Mouse (Mus musculus): Measurements from ENCODE around the gene Nup155. TPM values are rescaled to one million over a fixed set of nuclear protein-coding genes. Genes with fewer than 3 reads are reported as not detected.
"Not testable (repeated sequence)": the region's sequence is repeated elsewhere in the genome, so short reads cannot be mapped to it uniquely, and the experiment has no call there.

The Nup155 gene
- polyA plus RNA-seq (2015; fragmentation: Nextera tagmentation; extraction: Ambion mirVana): 8.0 and 10.4 TPM in 2 replicates

DNA sequence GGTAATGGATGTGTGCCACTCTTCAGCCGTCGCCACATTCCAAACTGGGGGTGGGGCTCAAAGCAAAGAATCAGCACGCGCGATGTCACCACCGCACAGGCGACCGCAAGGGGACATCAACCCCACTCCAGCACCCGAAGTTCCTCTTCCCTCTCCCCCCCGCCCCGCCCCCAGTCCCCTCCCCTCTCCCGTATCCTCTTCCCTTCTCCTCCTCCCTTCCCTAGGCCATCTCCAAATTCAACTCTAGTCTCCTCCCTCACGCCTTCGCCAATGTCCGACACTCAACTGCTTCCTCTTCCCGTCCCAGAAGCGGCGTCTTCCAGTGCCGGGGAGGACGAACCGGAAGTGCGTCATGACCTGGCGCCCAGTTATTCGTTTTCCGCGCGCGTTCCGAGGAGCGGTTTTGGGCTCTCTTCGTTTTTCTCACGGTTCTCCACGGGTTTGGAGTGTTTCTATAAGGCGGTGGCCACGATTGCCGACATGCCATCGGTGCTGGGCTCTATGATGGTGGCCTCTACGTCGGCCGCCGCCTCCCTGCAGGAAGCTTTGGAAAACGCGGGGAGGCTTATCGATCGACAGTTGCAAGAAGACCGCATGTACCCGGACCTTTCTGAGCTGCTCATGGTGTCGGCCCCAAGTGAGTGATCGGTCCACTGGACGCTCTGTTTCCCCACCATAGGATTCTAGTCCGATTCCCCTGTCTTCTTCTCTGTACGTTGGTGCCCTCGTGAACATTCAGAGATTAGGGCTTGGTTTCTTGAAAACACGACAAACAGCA, at the start of gene Nup155:
TSS of gene Nup155 (plus strand) at position 308 of the 778 bp plus-strand sequence.
- Histone ChIP-seq H3K4me2 (peak within 1 kb of the TSS; percentile 86), H3K27me3 (replicated peaks) (no peaks in the 10 kb centered on the region), H3K4me1 (peaks cover 33% of the 10 kb centered on the region), H3K36me3 (peaks cover 15% of the 10 kb centered on the region), H3K9me3 (replicated peaks) (no peaks in the 10 kb centered on the region), H3K4me3 (replicated peaks) (peak within 1 kb of the TSS; percentile 67), H3K9ac (replicated peaks) (peak within 1 kb of the TSS; percentile 61), H3K27ac (replicated peaks) (peak within 1 kb of the TSS; percentile 85)
- under 1% methylated on average over 52 of the region's 54 CpGs for WGBS
- peak; percentile 98 for ATAC-seq (ENCODE audit: low FRiP score)

GRCm38 (mm10) chr15:8065221-8065620, 43.9 kb upstream of the Nup155 start:
- WGBS: 83% methylated on average over 6 of the region's 6 CpGs
- Histone ChIP-seq H3K36me3 (peaks cover 30% of the 10 kb centered on the region), H3K9ac (replicated peaks) (no peak overlapping the region), H3K4me2 (no peak overlapping the region), H3K27ac (replicated peaks) (no peak overlapping the region), H3K4me1 (no peaks in the 10 kb centered on the region), H3K4me3 (replicated peaks) (no peak overlapping the region), H3K27me3 (replicated peaks) (no peaks in the 10 kb centered on the region), H3K9me3 (replicated peaks) (no peaks in the 10 kb centered on the region)
- no peak for ATAC-seq (ENCODE audit: low FRiP score)

GRCm38 (mm10) chr15:8073159-8073558, 35.9 kb upstream of the Nup155 start:
- not testable (repeated sequence) for H3K9me3 ChIP-seq (replicated peaks); H3K27me3 ChIP-seq (replicated peaks); H3K27ac ChIP-seq (replicated peaks); H3K4me3 ChIP-seq (replicated peaks); H3K4me1 ChIP-seq; ATAC-seq (ENCODE audit: low FRiP score); H3K4me2 ChIP-seq; H3K9ac ChIP-seq (replicated peaks)
- 97% methylated on average over 3 of the region's 3 CpGs for WGBS
- H3K36me3 ChIP-seq: peaks cover 37% of the 10 kb centered on the region

DNA sequence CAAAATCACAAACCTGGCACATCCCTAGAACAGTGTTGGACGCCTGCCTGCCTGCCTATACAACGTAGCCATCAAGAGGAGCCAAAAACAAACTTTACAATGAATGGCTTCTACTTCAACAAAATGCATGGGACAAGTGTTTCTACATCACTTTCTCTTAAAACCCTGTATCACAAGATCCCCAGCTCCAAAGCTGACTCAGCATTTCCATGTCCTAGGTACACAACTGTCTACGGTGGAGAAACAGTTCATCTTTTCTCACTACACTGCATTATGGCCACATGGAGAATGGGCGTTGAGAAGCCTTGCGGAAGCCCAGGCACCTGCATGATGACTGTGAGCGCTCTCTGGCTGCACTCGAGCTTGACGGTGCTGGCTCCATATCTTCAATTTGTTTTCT, 26.9 kb upstream of the Nup155 start:
- ATAC-seq (ENCODE audit: low FRiP score): no peak
- no peaks in the 10 kb centered on the region for H3K4me1 ChIP-seq
- H3K36me3 ChIP-seq: peaks cover 41% of the 10 kb centered on the region
- H3K9me3 ChIP-seq (replicated peaks): no peaks in the 10 kb centered on the region
- H3K4me2 ChIP-seq: no peak overlapping the region
- no peak overlapping the region for H3K4me3 ChIP-seq (replicated peaks)
- no peak overlapping the region for H3K9ac ChIP-seq (replicated peaks)
- H3K27ac ChIP-seq (replicated peaks): no peak overlapping the region
- 94% methylated on average over 8 of the region's 8 CpGs for WGBS
- H3K27me3 ChIP-seq (replicated peaks): no peaks in the 10 kb centered on the region

DNA sequence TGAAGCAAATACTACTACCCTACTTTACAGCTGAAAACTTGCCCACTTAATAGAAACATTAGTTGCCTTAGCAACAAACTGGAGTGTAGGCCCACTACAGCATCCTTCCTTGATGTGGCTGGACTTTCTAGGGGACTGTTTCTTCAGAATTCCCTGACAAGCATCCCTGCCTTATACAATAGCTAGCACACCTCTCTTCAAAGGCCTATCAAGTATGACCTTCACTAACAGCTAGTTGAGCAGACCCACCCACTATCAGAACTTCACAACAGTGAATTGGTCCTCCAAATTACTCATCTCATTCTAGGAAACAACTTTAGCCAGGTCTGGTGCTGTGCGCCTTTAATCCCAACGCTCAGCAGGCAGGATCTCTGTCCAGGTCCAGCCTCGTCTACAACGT, 21.8 kb upstream of the Nup155 start:
- H3K9me3 ChIP-seq (replicated peaks): no peaks in the 10 kb centered on the region
- H3K36me3 ChIP-seq: peaks cover 25% of the 10 kb centered on the region
- H3K4me2 ChIP-seq: no peak overlapping the region
- H3K4me3 ChIP-seq (replicated peaks): no peak overlapping the region
- ATAC-seq (ENCODE audit: low FRiP score): no peak
- no peak overlapping the region for H3K9ac ChIP-seq (replicated peaks)
- no peak overlapping the region for H3K27ac ChIP-seq (replicated peaks)
- no peaks in the 10 kb centered on the region for H3K4me1 ChIP-seq
- WGBS: 92% methylated on average over 4 of the region's 4 CpGs
- H3K27me3 ChIP-seq (replicated peaks): no peaks in the 10 kb centered on the region

DNA sequence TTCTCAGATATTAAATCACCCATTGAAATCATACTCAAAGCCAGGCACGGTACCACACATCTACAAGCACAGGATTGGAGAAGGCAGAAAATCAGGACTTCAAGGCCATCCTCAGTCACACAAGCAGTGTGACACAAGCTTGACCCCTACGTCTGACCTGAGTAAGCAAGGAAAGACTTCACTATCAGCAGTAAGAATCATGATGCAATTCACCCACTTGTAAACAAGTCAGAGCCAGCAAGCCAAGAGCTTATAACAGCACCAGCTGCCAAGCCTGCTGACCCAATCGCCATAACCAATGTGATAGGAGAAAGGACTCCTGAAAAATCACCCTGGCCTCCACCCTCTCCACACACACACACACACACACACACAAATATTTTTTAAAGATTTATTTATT, 20.4 kb upstream of the Nup155 start:
- Histone ChIP-seq H3K27me3 (replicated peaks) (no peaks in the 10 kb centered on the region), H3K27ac (replicated peaks) (no peak overlapping the region), H3K36me3 (peaks cover 30% of the 10 kb centered on the region), H3K4me1 (no peaks in the 10 kb centered on the region), H3K4me3 (replicated peaks) (no peak overlapping the region), H3K4me2 (no peak overlapping the region), H3K9me3 (replicated peaks) (no peaks in the 10 kb centered on the region), H3K9ac (replicated peaks) (no peak overlapping the region)
- no peak for ATAC-seq (ENCODE audit: low FRiP score)
- WGBS: 88% methylated on average over 3 of the region's 3 CpGs

- ATAC-seq (ENCODE audit: low FRiP score): no peak
- no peaks in the 10 kb centered on the region for H3K27me3 ChIP-seq (replicated peaks)
- no peaks in the 10 kb centered on the region for H3K9me3 ChIP-seq (replicated peaks)
- 95% methylated on average over 2 of the region's 2 CpGs for WGBS
- no peak overlapping the region for H3K27ac ChIP-seq (replicated peaks)
- H3K4me3 ChIP-seq (replicated peaks): no peak overlapping the region
- no peak overlapping the region for H3K4me2 ChIP-seq
- no peak overlapping the region for H3K9ac ChIP-seq (replicated peaks)
- peaks cover 39% of the 10 kb centered on the region for H3K36me3 ChIP-seq
- no peaks in the 10 kb centered on the region for H3K4me1 ChIP-seq
Measured at GRCm38 (mm10) chr15:8090685-8091084, 18.4 kb upstream of the Nup155 start.

DNA sequence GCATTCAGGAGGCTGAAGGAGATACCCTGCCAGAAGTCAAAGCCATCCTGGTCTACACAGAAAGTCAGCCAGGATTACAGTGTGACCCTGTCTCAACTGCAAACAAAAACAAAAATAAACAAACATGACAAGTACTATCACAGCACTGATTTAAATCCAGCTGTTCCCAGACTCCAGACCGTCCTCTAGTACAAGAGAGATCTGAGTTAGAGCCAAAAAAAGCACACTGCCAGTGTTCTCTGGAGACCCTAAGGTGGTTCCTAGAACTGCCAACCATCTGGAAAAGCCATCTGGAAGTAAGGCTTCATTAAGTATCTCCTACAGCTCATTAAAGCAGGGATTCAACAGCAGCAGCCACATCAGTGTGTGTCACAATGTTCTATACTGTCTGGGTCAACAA, 16.4 kb upstream of the Nup155 start:
- H3K27me3 ChIP-seq (replicated peaks); H3K4me2 ChIP-seq; H3K4me1 ChIP-seq; H3K9ac ChIP-seq (replicated peaks); H3K27ac ChIP-seq (replicated peaks); ATAC-seq (ENCODE audit: low FRiP score); H3K9me3 ChIP-seq (replicated peaks); H3K4me3 ChIP-seq (replicated peaks): not testable (repeated sequence)
- H3K36me3 ChIP-seq: peaks cover 47% of the 10 kb centered on the region
- WGBS: 73% methylated on average over 1 of the region's 1 CpGs

GRCm38 (mm10) chr15:8097853-8098252, 11.2 kb upstream of the Nup155 start:
- ATAC-seq (ENCODE audit: low FRiP score): no peak
- peaks cover 4% of the 10 kb centered on the region for H3K4me1 ChIP-seq
- H3K27me3 ChIP-seq (replicated peaks): no peaks in the 10 kb centered on the region
- no peak overlapping the region for H3K9ac ChIP-seq (replicated peaks)
- H3K27ac ChIP-seq (replicated peaks): no peak overlapping the region
- no peak overlapping the region; the same call in 1 of the 2 replicates for H3K4me3 ChIP-seq (replicated peaks)
- WGBS: 27% methylated on average over 7 of the region's 7 CpGs
- peak overlapping the region; percentile 62 for H3K4me2 ChIP-seq
- no peaks in the 10 kb centered on the region; the same call in 1 of the 2 replicates for H3K9me3 ChIP-seq (replicated peaks)
- H3K36me3 ChIP-seq: peaks cover 25% of the 10 kb centered on the region

GRCm38 (mm10) chr15:8098774-8099749, 10.0 kb upstream of the Nup155 start, which contains the start of gene Wdr70:
Wdr70 (minus strand) TSS chr15:8099209.
- Histone ChIP-seq H3K9ac (replicated peaks) (peak within 1 kb of the TSS; percentile 84), H3K27ac (replicated peaks) (peak within 1 kb of the TSS; percentile 64), H3K4me2 (peak within 1 kb of the TSS; percentile 62), H3K4me3 (replicated peaks) (peak within 1 kb of the TSS; percentile 90), H3K27me3 (replicated peaks) (no peaks in the 10 kb centered on the region), H3K9me3 (replicated peaks) (no peaks in the 10 kb centered on the region; the same call in 1 of the 2 replicates), H3K36me3 (peaks cover 17% of the 10 kb centered on the region), H3K4me1 (peaks cover 4% of the 10 kb centered on the region)
- WGBS: 2% methylated on average over 56 of the region's 56 CpGs
- peak; percentile 97 for ATAC-seq (ENCODE audit: low FRiP score)

DNA sequence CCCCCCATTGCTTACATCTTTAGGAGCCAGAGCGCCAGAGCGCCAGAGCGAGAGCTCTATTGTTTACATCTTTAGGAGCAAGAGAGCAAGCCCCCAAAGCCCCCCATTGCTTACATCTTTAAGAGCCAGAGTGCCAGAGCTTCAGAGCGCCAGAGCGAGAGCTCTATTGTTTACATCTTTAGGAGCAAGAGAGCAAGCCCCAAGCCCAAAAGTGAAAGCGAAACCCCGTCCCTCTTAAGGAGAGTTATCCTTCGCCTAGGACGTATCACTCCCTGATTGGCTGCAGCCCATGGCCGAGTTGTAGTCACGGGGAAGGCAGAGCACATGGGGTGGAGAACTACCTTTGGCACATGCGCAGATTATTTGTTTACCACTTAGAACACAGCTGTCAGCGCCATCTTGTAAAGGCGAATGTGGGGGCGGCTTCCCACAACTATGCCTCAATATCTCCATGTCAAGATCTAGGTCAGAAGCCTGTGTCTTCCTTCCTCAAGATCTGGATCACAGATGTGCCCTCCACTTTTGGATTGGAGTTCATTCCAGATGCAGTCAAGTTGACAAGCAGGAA, 7.0 kb upstream of the Nup155 start:
- H3K27me3 ChIP-seq (replicated peaks); ATAC-seq (ENCODE audit: low FRiP score); H3K9me3 ChIP-seq (replicated peaks); H3K4me2 ChIP-seq; H3K4me1 ChIP-seq; H3K4me3 ChIP-seq (replicated peaks); H3K36me3 ChIP-seq; H3K27ac ChIP-seq (replicated peaks); H3K9ac ChIP-seq (replicated peaks): not testable (repeated sequence)
- 88% methylated on average over 15 of the region's 15 CpGs for WGBS

Measured in neural tube, embryonic 15.5 days (tissue).